Comparison of ENCODE assay signal across 17 mouse cellular contexts in genomic region chr19:46416276-46416675, GRCm38 (mm10). TPM values are rescaled to one million over a fixed set of nuclear protein-coding genes. Genes with fewer than 3 reads are reported as not detected.
DNase-seq lines count a peak whose midpoint lies in the region; ATAC-seq and TF ChIP-seq lines count a peak whose summit lies in the region.
"Had no signal": no experiment of that assay in that cellular context is flagged by ENCODE, and none has a peak within 500 bp of the region (broad histone marks: within the 10 kb centered on the region; RNA-seq: fewer than 3 reads in every experiment).

No protein-coding gene starts in this region.

- ATAC-seq in heart, embryonic 11.5 days (replicated peaks; ENCODE audit: insufficient number of reproducible peaks, low FRiP score, low TSS enrichment), result no peak
- ATAC-seq: liver, embryonic 12.5 days; Patski had no signal

- TF ChIP-seq CTCF in brain, embryonic 14.5 days (IDR thresholded peaks at IDR 0.05; ENCODE audit: borderline replicate concordance, extremely low read depth, insufficient read depth, insufficient read length), result no peak

- no peak overlapping the region for H3K4me2 ChIP-seq in heart, embryonic 11.5 days
- H3K4me2 ChIP-seq: embryonic facial prominence, embryonic 12.5 days; liver, embryonic 12.5 days; lung, embryonic 15.5 days had no signal

- TF ChIP-seq POLR2A in brain, embryonic 14.5 days (IDR thresholded peaks at IDR 0.05; ENCODE audit: borderline replicate concordance, extremely low read depth, insufficient read depth, insufficient read length, poor library complexity, severe bottlenecking), result no peak

- H3K9ac ChIP-seq in heart, embryonic 11.5 days (ENCODE audit: low read depth, low read length), result 0 out of 2 replicates have a peak overlapping the region, but pooled peaks have one; percentile 43
- H3K9ac ChIP-seq: embryonic facial prominence, embryonic 12.5 days; liver, embryonic 12.5 days; lung, embryonic 15.5 days had no signal

- DNase-seq in heart, postnatal 25 days (ENCODE audit: low spot score), result no peak
- peak; percentile 29 to 40 for DNase-seq in kidney, postnatal 4 days
- no peak for DNase-seq in kidney, adult 8-10 months
- peak; percentile 10 for DNase-seq in ZHBTc4 (ENCODE audit: low read depth, low spot score)
- peak; percentile 62 for DNase-seq in brain, embryonic 14.5 days (ENCODE audit: low read depth)
- DNase-seq in thymus, adult 18-20 months, result no peak
- DNase-seq: adrenal gland, postnatal 25 days; cerebellum, adult 8-10 months; gastrocnemius, adult 2 months; kidney, adult 11 months; kidney, postnatal 25 days; layer of hippocampus, adult 9-11 months had no signal

- H3K4me1 ChIP-seq in heart, embryonic 11.5 days (ENCODE audit: control insufficient read depth, insufficient read depth, low read length), result peaks cover 23% of the 10 kb centered on the region

- H3K36me3 ChIP-seq in heart, embryonic 11.5 days (ENCODE audit: control insufficient read depth, insufficient read depth, low read length), result no peaks in the 10 kb centered on the region
- H3K36me3 ChIP-seq: embryonic facial prominence, embryonic 12.5 days; liver, embryonic 12.5 days; lung, embryonic 15.5 days had no signal

- no peaks in the 10 kb centered on the region for H3K27me3 ChIP-seq in heart, embryonic 11.5 days (ENCODE audit: control insufficient read depth, insufficient read depth, low read length)
- H3K27me3 ChIP-seq: embryonic facial prominence, embryonic 12.5 days; liver, embryonic 12.5 days; lung, embryonic 15.5 days; Patski had no signal

- 47% methylated on average over 9 of the region's 9 CpGs for WGBS in heart, embryonic 11.5 days (ENCODE audit: insufficient replicate concordance)

- intact Hi-C loops in heart, postnatal 25 days (cut with DNase I), result no loop called here

- no peak overlapping the region for H3K27ac ChIP-seq in heart, embryonic 11.5 days (ENCODE audit: low read depth, low read length)
- H3K27ac ChIP-seq: embryonic facial prominence, embryonic 12.5 days; gastrocnemius, adult 2 months; liver, embryonic 12.5 days; lung, embryonic 15.5 days had no signal

- no peak overlapping the region for H3K4me3 ChIP-seq in heart, embryonic 11.5 days (ENCODE audit: low read depth, low read length)
- H3K4me3 ChIP-seq: embryonic facial prominence, embryonic 12.5 days; gastrocnemius, adult 2 months; liver, embryonic 12.5 days; lung, embryonic 15.5 days had no signal

- H3K9me3 ChIP-seq in heart, embryonic 11.5 days (replicated peaks; ENCODE audit: control insufficient read depth, low read length), result no peaks in the 10 kb centered on the region
- H3K9me3 ChIP-seq: embryonic facial prominence, embryonic 12.5 days; liver, embryonic 12.5 days; lung, embryonic 15.5 days had no signal

RNA-seq across cellular contexts. Expression of gene Sufu, which starts 19.6 kb away (rescaled TPM):
- 21.5 and 24.4 TPM in 2 replicates for polyA plus RNA-seq in heart, embryonic 11.5 days (2014; fragmentation: Nextera tagmentation; extraction: Ambion mirVana)
- total RNA-seq in heart, postnatal 25 days (2021), result 10 to 100 TPM; 12.0 to 12.6 TPM
- 21.8 and 26.0 TPM in 2 replicates for polyA plus RNA-seq in brain, embryonic 14.5 days (2012; rRNA removed)

RNA-seq across cellular contexts. Expression of gene Actr1a, which starts 20.7 kb away (rescaled TPM):
- polyA plus RNA-seq in heart, embryonic 11.5 days (2014; fragmentation: Nextera tagmentation; extraction: Ambion mirVana), result 112 and 130 TPM in 2 replicates
- 10 to 100 TPM; 89.3 to 94.8 TPM for total RNA-seq in heart, postnatal 25 days (2021)
- 224 and 264 TPM in 2 replicates for polyA plus RNA-seq in brain, embryonic 14.5 days (2012; rRNA removed)

Comparison
In these comparisons a context has a peak if more than half of its experiments do, and no peak if none do; other contexts are left out.
1. DNase-seq: peak in kidney, postnatal 4 days (2 of 2), ZHBTc4 (single experiment) and brain, embryonic 14.5 days (single experiment); none in heart, postnatal 25 days (single experiment), kidney, adult 8-10 months (0 of 2) and thymus, adult 18-20 months (0 of 2).